Mouse (Mus musculus) mammary gland, adult 2 months (tissue): ENCODE measurements around the gene Ppp2r5d. TPM values are rescaled to one million over a fixed set of nuclear protein-coding genes. Genes with fewer than 3 reads are reported as not detected.

ENCODE experiments used
- polyA plus RNA-seq: library from polyadenylated mRNA; depleted of rRNA; stranded (reverse); fragments of >200 nt; gene quantifications from 2 replicates; pipeline ENCODE4 v1.2.3, GENCODE M21; 2012; ENCODE audit warnings: low replicate concordance; rRNA removed

Ppp2r5d gene
- polyA plus RNA-seq = 57.9 and 60.6 TPM in 2 replicates

GRCm38 (mm10) chr17:46704887-46705835, at the start of gene Ppp2r5d:
Ppp2r5d (minus strand) TSS chr17:46705111.

GRCm38 (mm10) chr17:46751794-46752556, 47.1 kb upstream of the Ppp2r5d start, which contains the start of gene Cnpy3:
Cnpy3 (minus strand) TSS chr17:46752214.

GRCm38 (mm10) chr17:46728904-46729318, 24.0 kb upstream of the Ppp2r5d start, which contains the start of gene Gnmt:
Gnmt (minus strand) TSS chr17:46729168.

GRCm38 (mm10) chr17:46710959-46711597, 6.2 kb upstream of the Ppp2r5d start, which contains the start of gene Pex6:
Pex6 (plus strand) TSS chr17:46711463.

DNA sequence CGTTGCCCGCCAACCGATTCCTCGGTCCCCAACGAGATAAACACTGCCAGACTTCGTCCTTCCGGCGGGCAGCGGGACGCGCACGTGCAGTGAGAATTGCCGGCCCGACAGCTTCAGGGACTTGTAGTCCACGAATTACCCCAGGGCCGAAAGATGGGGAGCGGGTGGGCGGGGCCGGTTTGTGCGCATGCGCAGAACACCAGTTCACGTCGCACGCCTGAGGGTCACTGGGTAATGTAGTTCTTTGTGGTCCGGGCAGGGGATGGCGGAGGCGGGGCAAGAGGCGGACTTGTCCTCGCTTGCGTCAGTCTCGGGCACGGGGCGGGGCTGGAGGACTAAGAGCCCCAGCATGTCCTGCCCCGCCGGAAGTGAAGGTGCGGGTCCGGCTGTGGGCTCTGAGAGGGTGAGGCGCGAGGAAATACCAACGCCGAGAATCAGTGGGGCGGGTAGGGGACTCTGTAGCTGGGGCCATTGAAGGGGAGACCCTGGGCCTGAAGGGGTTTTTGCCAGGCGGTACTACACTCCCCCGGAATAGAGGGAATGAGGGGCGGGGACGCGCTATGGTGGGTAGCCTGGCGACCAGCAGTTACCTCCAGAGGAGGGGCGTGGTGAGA, 24.0 kb downstream of the Ppp2r5d start, which contains the start of gene Klhdc3:
Klhdc3 (minus strand) TSS at position 155 of the 614 bp plus-strand sequence.

GRCm38 (mm10) chr17:46678416-46678815, 26.5 kb downstream of the Ppp2r5d start, which contains the start of gene Mea1:
Mea1 (plus strand) TSS chr17:46678793.

GRCm38 (mm10) chr17:46673850-46674529, 30.9 kb downstream of the Ppp2r5d start, which contains the start of gene Rrp36:
Rrp36 (minus strand) TSS chr17:46674352.

GRCm38 (mm10) chr17:46650232-46651031, 54.5 kb downstream of the Ppp2r5d start, which contains the start of gene Cul7:
Cul7 (plus strand) TSS chr17:46650337.

DNA sequence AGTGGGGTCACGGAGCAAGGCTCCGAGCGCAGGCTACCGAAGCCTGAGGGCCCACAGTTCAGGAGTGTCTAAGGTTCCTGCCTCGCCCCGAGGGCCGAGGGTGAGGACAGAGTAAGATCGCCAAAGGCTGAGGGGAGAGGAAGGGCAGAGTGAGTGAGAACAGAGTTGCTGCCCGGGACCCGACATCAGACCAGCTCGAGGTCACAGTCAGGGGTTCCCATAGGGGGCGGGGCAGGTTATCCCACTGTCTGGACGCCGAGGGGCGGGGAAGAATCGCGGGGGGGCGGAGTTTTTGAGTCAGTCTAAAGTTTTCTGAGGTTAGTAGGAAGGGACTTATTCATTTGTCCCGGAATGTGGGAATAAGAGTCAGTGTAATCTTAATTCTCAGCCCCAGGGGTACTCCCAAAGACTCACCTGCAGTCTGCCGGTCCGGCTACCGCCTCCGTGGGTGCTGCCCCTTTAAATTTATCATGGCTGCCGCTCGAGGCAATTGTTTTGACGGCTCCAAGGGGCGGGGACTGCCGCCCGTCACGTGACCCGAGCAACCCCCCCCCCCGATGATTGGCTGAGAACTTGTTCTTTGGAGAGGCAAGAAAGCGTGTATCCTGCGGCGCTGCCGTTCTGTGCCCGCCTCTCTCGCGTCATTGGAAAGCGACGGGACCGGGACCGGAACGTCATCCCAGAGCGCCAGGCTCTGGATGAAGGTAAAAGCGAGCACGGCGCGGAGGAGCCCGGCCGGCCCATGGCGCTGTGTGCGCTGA, 59.2 kb downstream of the Ppp2r5d start, which contains the start of the genes Klc4 and Mrpl2:
Klc4 (minus strand) TSS at position 462 of the 761 bp plus-strand sequence.
Mrpl2 (plus strand) TSS at position 669 of the 761 bp plus-strand sequence.

Other genes with a start within 250 kb of the Ppp2r5d start
- 0.33 and 0.61 TPM in 2 replicates for gene Ttbk1, start 217.4 kb downstream of the Ppp2r5d start, polyA plus RNA-seq
- 1.5 and 2.5 TPM in 2 replicates for gene Dnph1, start 208.4 kb downstream of the Ppp2r5d start, polyA plus RNA-seq
- gene Cul9, start 158.7 kb downstream of the Ppp2r5d start, polyA plus RNA-seq = 28.6 and 40.6 TPM in 2 replicates
- gene Srf, start 148.9 kb downstream of the Ppp2r5d start, polyA plus RNA-seq = 176 and 261 TPM in 2 replicates
- 14.6 and 22.5 TPM in 2 replicates for gene Ptk7, start 75.6 kb downstream of the Ppp2r5d start, polyA plus RNA-seq
- gene Klc4, start 59.1 kb downstream of the Ppp2r5d start, polyA plus RNA-seq = 14.0 and 17.3 TPM in 2 replicates
- gene Mrpl2, start 58.9 kb downstream of the Ppp2r5d start, polyA plus RNA-seq = 83.5 and 162 TPM in 2 replicates
- gene Cul7, start 54.8 kb downstream of the Ppp2r5d start, polyA plus RNA-seq = 36.6 and 61.4 TPM in 2 replicates
- 29.3 and 29.6 TPM in 2 replicates for gene Rrp36, start 30.8 kb downstream of the Ppp2r5d start, polyA plus RNA-seq
- 48.0 and 62.7 TPM in 2 replicates for gene Mea1, start 26.3 kb downstream of the Ppp2r5d start, polyA plus RNA-seq
- 83.6 and 114 TPM in 2 replicates for gene Klhdc3, start 24.2 kb downstream of the Ppp2r5d start, polyA plus RNA-seq
- gene Pex6, start 6.4 kb upstream of the Ppp2r5d start, polyA plus RNA-seq = 72.0 and 135 TPM in 2 replicates
- 1.8 and 15.7 TPM in 2 replicates for gene Gnmt, start 24.1 kb upstream of the Ppp2r5d start, polyA plus RNA-seq
- gene Cnpy3, start 47.1 kb upstream of the Ppp2r5d start, polyA plus RNA-seq = 47.8 and 60.7 TPM in 2 replicates
- not detected in 2 replicates for gene Ptcra, start 58.6 kb upstream of the Ppp2r5d start, polyA plus RNA-seq
- gene 2310039H08Rik, start 67.5 kb upstream of the Ppp2r5d start, polyA plus RNA-seq = 115 and 225 TPM in 2 replicates
- 15.8 and 25.4 TPM in 2 replicates for gene Rpl7l1, start 77.6 kb upstream of the Ppp2r5d start, polyA plus RNA-seq
- gene Bicral, start 153.4 kb upstream of the Ppp2r5d start, polyA plus RNA-seq = 10.7 and 10.8 TPM in 2 replicates
- gene Tbcc, start 185.6 kb upstream of the Ppp2r5d start, polyA plus RNA-seq = 14.8 and 25.2 TPM in 2 replicates
- gene Prph2, start 205.3 kb upstream of the Ppp2r5d start, polyA plus RNA-seq = not detected in 2 replicates